Mouse (Mus musculus): ENCODE measurements around the gene Hoxa5.

DNA sequence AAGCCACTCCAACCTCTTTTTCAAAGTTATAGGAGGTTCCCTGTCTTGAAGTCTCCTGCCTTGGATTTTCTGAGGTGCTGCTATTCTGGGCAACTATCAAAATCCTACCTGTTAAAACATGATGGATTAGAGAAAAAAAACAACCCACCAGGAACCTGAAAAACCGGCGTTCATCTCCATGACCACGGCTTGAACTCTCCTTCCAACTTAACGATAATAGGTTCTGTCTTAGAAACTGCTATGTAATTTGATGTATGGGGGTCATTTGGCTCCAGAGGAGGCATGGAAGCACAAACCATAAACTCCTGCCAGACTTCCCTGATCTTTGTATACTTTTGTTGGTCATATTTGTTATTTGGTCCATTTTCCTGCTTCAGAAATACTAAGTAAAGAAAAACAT is 30.7 kb downstream of the Hoxa5 start:
- TF ChIP-seq REST (IDR thresholded peaks at IDR 0.05; ENCODE audit: insufficient read depth, insufficient read length) = no peak
- TF ChIP-seq POLR2AphosphoS2 (IDR thresholded peaks at IDR 0.05; ENCODE audit: insufficient read length, low read depth) = no peak
- no peak for TF ChIP-seq POLR2A (IDR thresholded peaks at IDR 0.05; ENCODE audit: insufficient read length, low read depth)
- TF ChIP-seq E2F4 (IDR thresholded peaks at IDR 0.05; ENCODE audit: insufficient read depth) = no peak
- TF ChIP-seq USF1 (IDR thresholded peaks at IDR 0.05; ENCODE audit: low read depth) = no peak
- no peak for TF ChIP-seq MAX (IDR thresholded peaks at IDR 0.05; ENCODE audit: low read depth)
- TF ChIP-seq SRF (IDR thresholded peaks at IDR 0.05; ENCODE audit: control insufficient read depth, insufficient read length, low read depth) = no peak
- TF ChIP-seq MYOG (IDR thresholded peaks at IDR 0.05; ENCODE audit: control insufficient read depth in 1 of 3, insufficient read depth in 1 of 3, insufficient read length in 2 of 3, low read depth in 2 of 3) = no peak
